ENCODE assay signal across 8 mouse cellular contexts in genomic region chr3:134240718-134241025, GRCm38 (mm10). TPM values are rescaled to one million over a fixed set of nuclear protein-coding genes. Genes with fewer than 3 reads are reported as not detected.
A peak's percentile ranks its signal among the peaks of the same experiment; 100 is the strongest.
DNase-seq lines count a peak whose midpoint lies in the region; ATAC-seq and TF ChIP-seq lines count a peak whose summit lies in the region.

No protein-coding gene starts in this region.

- 6% methylated on average over 6 of the region's 6 CpGs for WGBS in heart, embryonic 15.5 days
- 6% methylated on average over 6 of the region's 6 CpGs for WGBS in forebrain, postnatal 0 days
- 5% methylated on average over 6 of the region's 6 CpGs for WGBS in midbrain, embryonic 10.5 days

- peak overlapping the region; percentile 86 for H3K4me2 ChIP-seq in heart, embryonic 15.5 days
- H3K4me2 ChIP-seq in forebrain, postnatal 0 days (ENCODE audit: low read depth) = peak overlapping the region; percentile 78

- H3K36me3 ChIP-seq in heart, embryonic 15.5 days = no peaks in the 10 kb centered on the region
- H3K36me3 ChIP-seq in forebrain, postnatal 0 days (ENCODE audit: insufficient read depth) = no peaks in the 10 kb centered on the region
- peaks cover 23% of the 10 kb centered on the region for H3K36me3 ChIP-seq in midbrain, embryonic 10.5 days

- peak overlapping the region; percentile 51 for H3K9ac ChIP-seq in heart, embryonic 15.5 days
- peak overlapping the region; percentile 84 for H3K9ac ChIP-seq in forebrain, postnatal 0 days

- H3K4me3 ChIP-seq in heart, embryonic 15.5 days = peak overlapping the region; percentile 63
- H3K4me3 ChIP-seq in brown adipose tissue, adult 24 weeks (ENCODE audit: insufficient read depth, low read depth, low read length) = peak overlapping the region; percentile 68
- peak overlapping the region; percentile 80 for H3K4me3 ChIP-seq in forebrain, postnatal 0 days (ENCODE audit: low read depth, low read length)
- H3K4me3 ChIP-seq in midbrain, embryonic 10.5 days = peak overlapping the region; percentile 85

- H3K27me3 ChIP-seq in heart, embryonic 15.5 days = no peaks in the 10 kb centered on the region
- H3K27me3 ChIP-seq in forebrain, postnatal 0 days (ENCODE audit: insufficient read depth, low read length) = no peaks in the 10 kb centered on the region
- H3K27me3 ChIP-seq in midbrain, embryonic 10.5 days (ENCODE audit: low read depth, poor library complexity, severe bottlenecking) = no peaks in the 10 kb centered on the region

- no peak for DNase-seq in heart, adult 11 months
- no peak for DNase-seq in forebrain, postnatal 0 days
- no peak for DNase-seq in midbrain, embryonic 10.5 days (ENCODE audit: low spot score)
- no peak for DNase-seq in kidney, adult 18-20 months
- DNase-seq in left cerebral cortex, adult 11 months (ENCODE audit: low spot score) = no peak

- H3K4me1 ChIP-seq in heart, embryonic 15.5 days (replicated peaks) = peaks cover 12% of the 10 kb centered on the region
- H3K4me1 ChIP-seq in brown adipose tissue, adult 24 weeks (ENCODE audit: control insufficient read depth, insufficient read depth, insufficient read length, low read length) = no peaks in the 10 kb centered on the region
- H3K4me1 ChIP-seq in forebrain, postnatal 0 days (ENCODE audit: insufficient read depth) = peaks cover 12% of the 10 kb centered on the region; the same call in 1 of the 2 replicates
- peaks cover 65% of the 10 kb centered on the region for H3K4me1 ChIP-seq in midbrain, embryonic 10.5 days

- no peaks in the 10 kb centered on the region for H3K9me3 ChIP-seq in heart, embryonic 15.5 days (replicated peaks)
- no peaks in the 10 kb centered on the region for H3K9me3 ChIP-seq in forebrain, postnatal 0 days (ENCODE audit: low read length)
- H3K9me3 ChIP-seq in midbrain, embryonic 10.5 days (replicated peaks) = no peaks in the 10 kb centered on the region

- TF ChIP-seq CTCF in forebrain, postnatal 0 days (IDR thresholded peaks at IDR 0.05; ENCODE audit: low read depth) = no peak

- ATAC-seq in heart, embryonic 15.5 days (replicated peaks; ENCODE audit: insufficient number of reproducible peaks, insufficient read depth, low FRiP score, low read depth) = no peak
- no peak for ATAC-seq in forebrain, postnatal 0 days
- no peak for ATAC-seq in monocyte, adult 5-6 weeks (replicated peaks; ENCODE audit: insufficient number of reproducible peaks, low FRiP score, low TSS enrichment, poor library complexity, severe bottlenecking)

- peak overlapping the region; percentile 86 for H3K27ac ChIP-seq in heart, embryonic 15.5 days
- no peak overlapping the region for H3K27ac ChIP-seq in brown adipose tissue, adult 24 weeks (replicated peaks; ENCODE audit: low read depth, low read length)
- H3K27ac ChIP-seq in forebrain, postnatal 0 days (ENCODE audit: low read depth, low read length) = peak overlapping the region; percentile 96
- peak overlapping the region; percentile 99 for H3K27ac ChIP-seq in midbrain, embryonic 10.5 days (replicated peaks)

RNA-seq across cellular contexts. Expression of gene Cxxc4, which starts 4.4 kb away (rescaled TPM):
- polyA plus RNA-seq in heart, embryonic 15.5 days (2015; fragmentation: Nextera tagmentation; extraction: Ambion mirVana) = 2.6 and 3.8 TPM in 2 replicates
- 0.42 and 1.7 TPM in 2 replicates for polyA plus RNA-seq in brown adipose tissue, adult 24 weeks (2012; ENCODE audit: insufficient read depth, insufficient read length, missing spikeins)
- total RNA-seq in forebrain, postnatal 0 days (2014; rRNA removed) = 34.4 and 39.0 TPM in 2 replicates
- polyA plus RNA-seq in forebrain, postnatal 0 days (2015; fragmentation: Nextera tagmentation; extraction: Ambion mirVana) = 19.8 and 23.3 TPM in 2 replicates
- 18.2 and 23.4 TPM in 2 replicates for polyA plus RNA-seq in midbrain, embryonic 10.5 days (2016; fragmentation: Nextera tagmentation; extraction: Ambion mirVana)
- not detected in 3 replicates for total RNA-seq in monocyte, adult 5-6 weeks (2017)
